Mouse (Mus musculus) forebrain, embryonic 15.5 days (tissue): ENCODE data around the gene Itgad. TPM values are rescaled to one million over a fixed set of nuclear protein-coding genes. Genes with fewer than 3 reads are reported as not detected.

Experiments used
- ATAC-seq: fragments of 200-750 bp; cut with Nextera tagmentation; replicated peaks from 2 replicates; pipeline ENCODE4 v1.8.0; 2017; ENCODE audit warnings: mild to moderate bottlenecking, moderate TSS enrichment, moderate library complexity
- H3K27ac ChIP-seq: fragments of 300-500 bp; sonication (generic); replicated peaks from 2 replicates; pipeline ENCODE4 v1.5.1; 2015; ENCODE audit warnings: mild to moderate bottlenecking, inconsistent platforms
- H3K27me3 ChIP-seq: fragments of 300-500 bp; sonication (generic); 2 replicates; pipeline ENCODE4 v1.6.1; 2015; ENCODE audit warnings: inconsistent platforms
- H3K36me3 ChIP-seq: fragments of 300-500 bp; sonication (generic); 2 replicates; pipeline ENCODE4 v1.6.1; 2015; ENCODE audit warnings: mild to moderate bottlenecking, inconsistent platforms
- H3K4me1 ChIP-seq: fragments of 300-500 bp; sonication (generic); 2 replicates; pipeline ENCODE4 v1.6.1; 2015; ENCODE audit warnings: inconsistent platforms
- H3K4me2 ChIP-seq: fragments of 300-500 bp; sonication (generic); replicated peaks from 2 replicates; pipeline ENCODE4 v1.6.1; 2015; ENCODE audit warnings: mild to moderate bottlenecking, inconsistent platforms
- H3K4me3 ChIP-seq: fragments of 300-500 bp; sonication (generic); 2 replicates; pipeline ENCODE4 v1.5.1; 2015; ENCODE audit warnings: mild to moderate bottlenecking, inconsistent platforms
- H3K9ac ChIP-seq: fragments of 300-500 bp; sonication (generic); replicated peaks from 2 replicates; pipeline ENCODE4 v1.6.1; 2015; ENCODE audit warnings: mild to moderate bottlenecking, inconsistent platforms
- H3K9me3 ChIP-seq: fragments of 300-500 bp; sonication (generic); 2 replicates; pipeline ENCODE4 v1.6.1; 2016; ENCODE audit warnings: inconsistent platforms
- WGBS: fragments of 180-500 bp; shearing (Covaris S2); methylation state at CpG from one replicate; pipeline ENCODE4 v1.1.7; 2015; ENCODE audit warnings: mixed read lengths; 5-methylcytosine and 5-hydroxymethylcytosine counted together
- polyA plus RNA-seq: library from polyadenylated mRNA; unstranded; fragments of >200 nt; fragmentation: Nextera tagmentation; extraction: Ambion mirVana; gene quantifications from 2 replicates; pipeline ENCODE4 v1.2.1, GENCODE M21; 2015

Itgad gene
- polyA plus RNA-seq, 1 experiment from 2014 or later, result not detected

DNA sequence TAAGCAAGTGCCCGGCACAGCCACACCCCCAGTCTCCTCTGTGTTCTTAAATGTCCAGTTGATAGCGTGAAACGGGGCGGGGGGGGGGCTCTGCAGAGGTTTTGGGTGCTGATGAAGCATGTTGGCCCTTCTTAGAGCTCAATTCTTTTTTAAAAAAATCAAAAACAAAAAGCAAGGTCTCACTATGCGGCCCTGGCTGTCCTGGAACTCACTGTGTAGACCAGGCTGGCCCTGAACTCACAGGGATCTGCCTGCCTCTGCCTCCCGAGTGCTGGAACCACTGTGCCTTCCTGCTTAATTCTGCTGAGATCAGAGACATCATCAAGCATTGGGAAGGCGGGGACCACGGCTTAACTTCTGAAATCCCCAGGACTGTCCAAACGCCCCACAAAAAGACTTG, 47.4 kb downstream of the Itgad start:
- no peak for ATAC-seq
- Histone ChIP-seq H3K9me3 (no peaks in the 10 kb centered on the region), H3K36me3 (no peaks in the 10 kb centered on the region), H3K27ac (no peak overlapping the region), H3K9ac (no peak overlapping the region), H3K4me2 (no peak overlapping the region), H3K4me1 (no peaks in the 10 kb centered on the region), H3K27me3 (no peaks in the 10 kb centered on the region), H3K4me3 (no peak overlapping the region)
- 86% methylated on average over 9 of the region's 9 CpGs for WGBS

DNA sequence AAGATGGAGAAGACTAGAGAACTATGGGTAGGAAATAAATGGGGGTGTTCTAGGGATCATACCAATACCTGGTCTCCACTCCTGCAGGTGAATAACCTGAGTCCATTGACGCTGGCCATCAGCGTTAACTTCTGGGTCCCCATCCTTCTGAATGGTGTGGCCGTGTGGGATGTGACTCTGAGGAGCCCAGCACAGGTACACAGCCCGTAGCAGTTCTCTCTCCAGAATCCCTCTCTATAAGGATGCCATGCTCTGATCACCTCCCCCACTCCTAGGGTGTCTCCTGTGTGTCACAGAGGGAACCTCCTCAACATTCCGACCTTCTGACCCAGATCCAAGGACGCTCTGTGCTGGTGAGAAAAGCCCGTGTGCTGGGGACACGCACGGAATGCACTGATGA, 48.9 kb downstream of the Itgad start:
- no peak overlapping the region for H3K9ac ChIP-seq
- no peaks in the 10 kb centered on the region for H3K9me3 ChIP-seq
- H3K4me2 ChIP-seq, result no peak overlapping the region
- no peaks in the 10 kb centered on the region for H3K4me1 ChIP-seq
- ATAC-seq, result no peak
- no peaks in the 10 kb centered on the region for H3K27me3 ChIP-seq
- no peak overlapping the region for H3K4me3 ChIP-seq
- H3K36me3 ChIP-seq, result no peaks in the 10 kb centered on the region
- H3K27ac ChIP-seq, result no peak overlapping the region
- 79% methylated on average over 9 of the region's 9 CpGs for WGBS

DNA sequence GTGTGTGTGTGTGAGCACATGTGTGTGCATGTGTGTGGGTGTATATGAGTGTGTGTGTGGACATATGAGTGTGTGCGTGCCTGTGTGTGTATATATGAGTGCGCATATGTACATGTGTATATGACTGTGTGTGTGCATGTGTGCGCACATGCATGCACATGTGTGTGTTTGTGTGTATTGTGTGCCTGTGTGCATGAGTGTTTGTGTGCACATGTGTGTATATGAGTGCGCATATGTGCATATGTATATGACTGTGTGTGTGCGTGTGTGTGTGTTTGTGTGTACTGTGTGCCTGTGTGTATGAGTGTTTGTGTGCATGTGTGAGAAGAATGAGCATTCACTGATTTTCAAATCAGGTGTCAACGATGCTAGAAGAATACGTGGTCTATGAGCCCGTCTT, 50.0 kb downstream of the Itgad start:
- Histone ChIP-seq H3K9me3 (no peaks in the 10 kb centered on the region), H3K27ac (no peak overlapping the region), H3K4me1 (no peaks in the 10 kb centered on the region), H3K4me3 (no peak overlapping the region), H3K4me2 (no peak overlapping the region), H3K36me3 (no peaks in the 10 kb centered on the region), H3K27me3 (no peaks in the 10 kb centered on the region), H3K9ac (no peak overlapping the region)
- WGBS, result 87% methylated on average over 8 of the region's 8 CpGs
- no peak for ATAC-seq

DNA sequence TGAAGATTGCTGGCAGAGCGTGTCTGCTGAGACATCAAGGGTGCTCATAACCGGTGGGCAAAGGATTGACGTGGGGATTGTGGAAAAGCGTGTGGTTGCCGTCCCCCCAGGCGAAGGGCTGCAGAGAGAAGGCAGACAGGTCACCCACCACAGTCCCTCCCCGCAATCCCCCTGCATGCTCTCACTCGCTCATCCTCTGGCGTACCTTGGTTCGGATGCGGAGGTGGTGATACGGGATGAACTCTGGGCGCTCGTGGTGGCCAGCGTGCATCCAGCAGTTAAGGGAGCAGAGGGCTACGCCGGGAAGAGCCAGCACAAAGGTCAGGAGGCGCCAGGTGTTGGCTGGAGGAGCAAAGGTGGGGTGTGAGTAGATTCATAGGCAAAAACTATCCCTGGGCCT, 51.5 kb downstream of the Itgad start:
- Histone ChIP-seq H3K27ac (no peak overlapping the region), H3K4me2 (no peak overlapping the region), H3K4me1 (no peaks in the 10 kb centered on the region), H3K36me3 (no peaks in the 10 kb centered on the region), H3K9me3 (no peaks in the 10 kb centered on the region), H3K27me3 (no peaks in the 10 kb centered on the region), H3K4me3 (no peak overlapping the region), H3K9ac (no peak overlapping the region)
- 87% methylated on average over 18 of the region's 18 CpGs for WGBS
- no peak for ATAC-seq

DNA sequence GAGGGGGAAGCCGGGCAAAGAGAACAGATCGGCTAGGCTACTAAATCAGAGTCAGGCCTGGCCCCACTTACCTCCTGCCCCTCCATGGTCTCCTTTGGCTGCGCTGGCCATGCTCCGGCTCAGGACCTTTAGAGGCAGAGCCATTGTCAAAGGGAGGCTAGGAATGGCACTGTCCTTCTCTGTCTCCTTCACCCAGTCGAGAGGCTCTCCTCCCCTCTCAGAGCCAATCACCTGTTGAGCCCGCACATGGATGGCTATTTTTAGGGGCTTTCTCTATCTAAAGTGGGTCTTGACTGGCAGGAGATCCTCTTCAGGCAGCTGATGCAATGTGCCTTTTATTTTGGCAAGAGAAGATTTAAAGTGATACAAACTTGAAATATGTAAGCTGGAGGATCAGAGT, 52.0 kb downstream of the Itgad start, which contains the start of gene Cox6a2:
Gene Cox6a2, minus strand, starts transcription at position 236 of the 400 bp plus-strand sequence.
- H3K27ac ChIP-seq, result no peak within 1 kb of the TSS
- no peaks in the 10 kb centered on the region for H3K9me3 ChIP-seq
- WGBS, result 80% methylated on average over 6 of the region's 6 CpGs
- no peaks in the 10 kb centered on the region for H3K27me3 ChIP-seq
- H3K4me2 ChIP-seq, result no peak within 1 kb of the TSS
- H3K4me3 ChIP-seq, result no peak within 1 kb of the TSS
- no peaks in the 10 kb centered on the region for H3K36me3 ChIP-seq
- H3K9ac ChIP-seq, result no peak within 1 kb of the TSS
- ATAC-seq, result no peak
- no peaks in the 10 kb centered on the region for H3K4me1 ChIP-seq

DNA sequence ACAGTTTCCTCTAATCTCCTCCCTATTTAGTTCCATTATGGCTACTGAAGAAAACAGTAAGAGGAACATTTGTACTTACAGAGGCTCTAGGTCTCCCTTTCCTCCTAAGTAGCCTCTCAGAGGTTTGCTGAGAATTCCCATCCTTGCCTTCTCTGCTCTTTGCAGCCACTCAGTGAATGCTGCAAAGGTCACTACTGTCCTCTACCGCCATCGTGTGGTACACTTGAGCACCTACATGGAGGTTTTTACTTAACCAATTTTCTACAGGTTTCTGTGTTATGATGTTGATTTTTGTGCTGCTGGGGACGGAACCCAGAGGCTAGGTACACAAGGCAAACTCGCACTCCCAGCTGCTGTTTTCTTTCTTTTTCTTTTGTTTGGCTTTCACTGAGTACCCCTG, 54.0 kb downstream of the Itgad start:
- H3K36me3 ChIP-seq, result no peaks in the 10 kb centered on the region
- H3K4me2 ChIP-seq, result no peak overlapping the region
- ATAC-seq, result no peak
- H3K27ac ChIP-seq, result no peak overlapping the region
- H3K9me3 ChIP-seq, result no peaks in the 10 kb centered on the region
- no peak overlapping the region for H3K9ac ChIP-seq
- H3K27me3 ChIP-seq, result no peaks in the 10 kb centered on the region
- no peak overlapping the region for H3K4me3 ChIP-seq
- H3K4me1 ChIP-seq, result no peaks in the 10 kb centered on the region
- WGBS, result 6% methylated on average over 4 of the region's 4 CpGs

DNA sequence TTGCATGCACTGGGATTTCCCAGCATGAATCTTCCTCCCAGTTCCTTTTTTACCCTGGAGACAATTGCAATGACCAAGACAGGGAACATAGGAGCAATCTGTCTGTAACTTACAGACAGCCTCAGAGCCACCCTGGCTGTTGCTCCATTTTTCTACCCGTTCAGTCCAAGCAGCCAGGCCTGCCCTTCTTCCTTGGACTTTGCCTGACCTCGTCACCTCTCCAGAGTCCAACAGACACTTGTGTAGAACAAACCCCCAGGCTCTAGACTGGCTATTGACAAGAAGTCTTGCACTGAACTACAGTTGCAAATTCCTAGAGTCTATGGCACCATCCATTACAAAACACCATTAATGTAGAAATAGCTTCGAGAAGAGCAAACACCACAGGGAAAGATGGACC, 55.6 kb downstream of the Itgad start:
- Histone ChIP-seq H3K4me3 (no peak overlapping the region), H3K4me2 (no peak overlapping the region), H3K27me3 (no peaks in the 10 kb centered on the region), H3K36me3 (no peaks in the 10 kb centered on the region), H3K27ac (no peak overlapping the region), H3K9me3 (no peaks in the 10 kb centered on the region), H3K9ac (no peak overlapping the region), H3K4me1 (no peaks in the 10 kb centered on the region)
- ATAC-seq, result no peak
- 71% methylated on average over 3 of the region's 3 CpGs for WGBS

DNA sequence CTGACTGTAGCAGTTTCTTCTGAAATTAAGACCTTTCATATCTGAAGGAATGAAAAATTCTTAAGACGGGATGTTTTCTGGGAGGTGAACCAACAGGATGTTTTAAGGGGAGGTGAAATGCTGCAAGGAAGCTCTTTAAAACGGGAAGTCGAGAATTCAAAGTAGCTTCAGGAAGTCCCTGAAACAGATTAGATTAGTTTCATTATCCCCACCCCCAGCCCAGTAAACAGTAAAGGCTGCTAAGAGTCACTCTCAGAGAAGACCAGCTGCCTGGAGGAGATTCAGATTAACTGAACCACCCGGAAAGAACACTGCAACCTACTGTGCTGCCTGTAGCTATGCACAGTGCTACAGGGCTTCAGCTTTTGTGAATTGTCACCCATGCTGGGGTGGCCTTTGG, 65.8 kb downstream of the Itgad start:
- H3K27ac ChIP-seq, result no peak overlapping the region

DNA sequence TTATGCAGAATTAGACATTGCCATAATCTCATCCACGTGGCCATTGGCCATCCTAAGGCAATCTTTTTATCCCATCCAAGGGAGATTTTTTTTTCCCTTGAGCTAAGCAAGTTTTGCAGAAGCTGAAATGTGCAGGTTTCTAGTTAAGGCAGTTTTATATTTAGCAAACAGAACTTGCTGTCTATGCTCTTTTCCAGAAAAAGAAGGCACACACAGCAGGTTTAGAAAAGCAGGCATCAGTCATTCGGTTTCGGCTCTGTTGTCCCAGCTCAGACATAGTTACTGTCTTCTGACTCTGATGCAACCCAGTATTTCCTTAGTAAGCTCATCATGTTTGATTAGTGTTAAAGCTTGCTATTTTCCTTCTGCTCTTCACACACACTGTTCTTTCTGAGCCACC, 66.8 kb downstream of the Itgad start:
- Histone ChIP-seq H3K4me2 (no peak overlapping the region), H3K27ac (no peak overlapping the region), H3K4me1 (no peaks in the 10 kb centered on the region), H3K36me3 (no peaks in the 10 kb centered on the region), H3K9me3 (no peaks in the 10 kb centered on the region), H3K4me3 (no peak overlapping the region), H3K9ac (no peak overlapping the region), H3K27me3 (no peaks in the 10 kb centered on the region)
- no peak for ATAC-seq
- 94% methylated on average over 3 of the region's 3 CpGs for WGBS

More for the DNA sequence above, 65.8 kb downstream of the Itgad start:
- Histone ChIP-seq H3K27me3 (no peaks in the 10 kb centered on the region), H3K4me3 (no peak overlapping the region), H3K9ac (no peak overlapping the region), H3K9me3 (no peaks in the 10 kb centered on the region), H3K4me2 (no peak overlapping the region), H3K36me3 (no peaks in the 10 kb centered on the region), H3K4me1 (no peaks in the 10 kb centered on the region)
- ATAC-seq, result no peak
- 88% methylated on average over 4 of the region's 4 CpGs for WGBS

DNA sequence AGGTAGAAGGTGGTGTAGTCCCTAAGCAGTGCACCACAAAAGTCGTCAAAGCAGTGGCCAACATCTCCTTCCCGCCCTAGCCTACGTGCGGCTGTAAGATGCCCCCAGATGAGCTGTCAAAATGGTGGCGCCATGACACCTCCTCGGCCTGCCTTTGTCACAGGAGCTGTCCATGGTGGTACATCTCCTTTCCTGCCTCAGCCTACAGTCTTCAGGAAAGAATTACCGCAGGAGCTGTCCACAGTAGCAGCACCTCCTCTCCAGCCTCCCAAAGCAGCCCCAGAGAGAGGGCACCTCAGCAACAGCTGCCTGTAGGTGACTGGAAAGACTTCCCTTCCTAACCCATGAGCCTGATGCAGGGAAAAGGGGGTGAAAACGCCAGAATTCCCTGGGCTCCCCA, 77.6 kb downstream of the Itgad start:
- ATAC-seq, result no peak
- Histone ChIP-seq H3K4me2 (no peak overlapping the region), H3K36me3 (no peaks in the 10 kb centered on the region), H3K9ac (no peak overlapping the region), H3K4me1 (peaks cover 3% of the 10 kb centered on the region), H3K9me3 (no peaks in the 10 kb centered on the region), H3K27me3 (no peaks in the 10 kb centered on the region), H3K27ac (no peak overlapping the region), H3K4me3 (no peak overlapping the region)
- WGBS, result 57% methylated on average over 8 of the region's 8 CpGs

DNA sequence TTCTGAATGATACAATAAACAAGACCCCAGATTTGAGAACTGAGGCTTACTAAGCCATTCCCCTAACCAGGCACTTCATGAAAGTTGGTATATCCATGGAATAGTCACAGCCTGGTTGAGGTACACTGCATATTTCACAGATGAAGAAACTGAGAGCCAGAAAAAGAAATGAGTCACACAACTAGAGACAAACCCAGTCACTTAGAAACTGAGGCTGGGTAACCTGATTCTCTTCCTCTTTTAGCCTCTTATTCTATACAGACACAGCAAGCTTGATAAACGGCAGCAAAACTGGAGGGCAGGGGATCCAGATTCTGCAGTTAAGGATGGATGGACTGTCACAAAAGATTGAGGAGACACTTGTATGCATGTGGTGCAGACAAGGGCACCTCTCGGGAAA, 80.6 kb downstream of the Itgad start:
- no peak for ATAC-seq
- WGBS, result 84% methylated on average over 2 of the region's 2 CpGs

DNA sequence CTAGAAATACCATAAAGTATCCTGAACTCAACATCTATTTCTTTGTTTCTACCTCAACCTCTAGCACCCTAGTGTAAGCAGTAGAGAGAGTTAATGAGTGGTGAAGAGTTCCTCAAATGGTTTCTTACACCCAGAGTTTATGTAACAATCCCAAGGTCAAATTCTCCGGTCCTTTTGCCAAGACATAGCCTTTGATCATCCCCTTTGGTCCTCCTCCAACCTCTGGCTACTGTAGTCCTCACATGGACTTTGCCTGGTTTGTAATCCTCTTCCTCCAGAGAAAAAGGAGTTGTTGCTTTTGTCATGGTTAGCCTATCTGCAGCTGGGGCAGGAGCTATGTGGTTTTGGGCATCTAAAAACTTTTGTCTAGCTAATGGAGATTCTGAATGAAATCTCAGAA, 81.3 kb downstream of the Itgad start:
- H3K9me3 ChIP-seq, result no peaks in the 10 kb centered on the region
- ATAC-seq, result no peak
- peaks cover 17% of the 10 kb centered on the region for H3K4me1 ChIP-seq
- no peak overlapping the region for H3K4me3 ChIP-seq
- H3K27ac ChIP-seq, result no peak overlapping the region
- no peak overlapping the region for H3K9ac ChIP-seq
- no peak overlapping the region for H3K4me2 ChIP-seq
- 82% methylated on average over 1 of the region's 1 CpGs for WGBS
- no peaks in the 10 kb centered on the region for H3K27me3 ChIP-seq
- H3K36me3 ChIP-seq, result peaks cover 6% of the 10 kb centered on the region; the same call in 1 of the 2 replicates

More for the DNA sequence above, 80.6 kb downstream of the Itgad start:
- Histone ChIP-seq H3K4me2 (no peak overlapping the region), H3K4me1 (peaks cover 17% of the 10 kb centered on the region), H3K9me3 (no peaks in the 10 kb centered on the region), H3K27me3 (no peaks in the 10 kb centered on the region), H3K9ac (no peak overlapping the region), H3K27ac (no peak overlapping the region), H3K36me3 (no peaks in the 10 kb centered on the region), H3K4me3 (no peak overlapping the region)

DNA sequence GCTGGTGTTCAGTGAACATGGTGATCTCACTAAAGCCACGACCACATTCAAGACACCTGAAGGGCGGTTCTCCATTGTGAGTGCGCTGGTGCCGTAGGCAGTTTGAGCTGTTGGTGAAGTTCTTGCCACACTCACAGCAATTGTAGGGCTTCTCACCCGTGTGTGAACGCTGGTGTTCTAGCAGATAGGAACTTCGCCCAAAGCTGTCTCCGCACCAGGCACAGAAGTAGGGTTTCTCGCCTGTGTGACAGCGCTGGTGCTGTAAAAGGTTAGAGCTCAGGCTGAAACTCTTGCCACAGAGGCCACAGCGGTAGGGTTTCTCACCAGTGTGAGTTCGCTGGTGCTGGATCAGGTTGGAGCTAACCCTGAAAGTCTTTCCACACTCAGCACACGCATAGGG, 82.2 kb downstream of the Itgad start:
- Histone ChIP-seq H3K27me3 (no peaks in the 10 kb centered on the region), H3K27ac (no peak overlapping the region), H3K9me3 (no peaks in the 10 kb centered on the region), H3K4me3 (no peak overlapping the region), H3K36me3 (peaks cover 9% of the 10 kb centered on the region; the same call in 1 of the 2 replicates), H3K9ac (no peak overlapping the region), H3K4me2 (no peak overlapping the region), H3K4me1 (peaks cover 17% of the 10 kb centered on the region)
- no peak for ATAC-seq
- WGBS, result 93% methylated on average over 13 of the region's 13 CpGs
